Mouse (Mus musculus) E14TG2a.4 (cell line): ENCODE measurements around the gene Luzp1.

Source experiments
- H3K27me3 ChIP-seq: 2 replicates; pipeline ENCODE4 v1.6.1; 2014; ENCODE audit warnings: low read length, control low read depth; ENCODE audit not compliant: insufficient read depth
- H3K36me3 ChIP-seq: 2 replicates; pipeline ENCODE4 v1.6.1; 2014; ENCODE audit warnings: low read length, control low read depth; ENCODE audit not compliant: insufficient read depth
- H3K4me1 ChIP-seq: replicated peaks from 2 replicates; pipeline ENCODE4 v1.6.1; 2014; ENCODE audit warnings: low read depth, low read length, control low read depth
- H3K4me3 ChIP-seq: replicated peaks from 2 replicates; pipeline ENCODE4 v1.5.1; 2014; ENCODE audit warnings: mild to moderate bottlenecking, low read length
- H3K9me3 ChIP-seq: 2 replicates; pipeline ENCODE4 v1.6.1; 2014; ENCODE audit warnings: low read length, control low read depth
- CTCF ChIP-seq: conservative IDR thresholded peaks from 2 replicates; pipeline ENCODE4 v1.5.1; 2014; ENCODE audit warnings: low read length
- NANOG ChIP-seq: IDR thresholded peaks from 2 replicates; pipeline ENCODE4 v1.6.1; 2014; ENCODE audit warnings: borderline replicate concordance, low read length, mixed read lengths
- POU5F1 ChIP-seq: IDR thresholded peaks from 2 replicates; pipeline ENCODE4 v1.6.1; 2014; ENCODE audit warnings: low read length, borderline replicate concordance

Luzp1 gene

GRCm38 (mm10) chr4:136441354-136442043 lies 28.1 kb upstream of the Luzp1 start:
- TF ChIP-seq CTCF = no peak
- TF ChIP-seq NANOG = no peak
- no peak for TF ChIP-seq POU5F1
- Histone ChIP-seq H3K36me3 (no peaks in the 10 kb centered on the region), H3K4me1 (peaks cover 49% of the 10 kb centered on the region), H3K4me3 (no peak overlapping the region), H3K27me3 (no peaks in the 10 kb centered on the region), H3K9me3 (no peaks in the 10 kb centered on the region)

GRCm38 (mm10) chr4:136444561-136444960 lies 25.0 kb upstream of the Luzp1 start:
- no peaks in the 10 kb centered on the region for H3K36me3 ChIP-seq
- H3K4me3 ChIP-seq = no peak overlapping the region
- peaks cover 33% of the 10 kb centered on the region for H3K4me1 ChIP-seq
- no peaks in the 10 kb centered on the region for H3K9me3 ChIP-seq
- TF ChIP-seq NANOG (no peak), POU5F1 (no peak), CTCF (no peak)
- H3K27me3 ChIP-seq = no peaks in the 10 kb centered on the region

- peaks cover 42% of the 10 kb centered on the region for H3K4me1 ChIP-seq
- TF ChIP-seq POU5F1 = no peak
- TF ChIP-seq NANOG = no peak
- TF ChIP-seq CTCF = no peak
- no peaks in the 10 kb centered on the region for H3K9me3 ChIP-seq
- H3K36me3 ChIP-seq = no peaks in the 10 kb centered on the region
- H3K27me3 ChIP-seq = no peaks in the 10 kb centered on the region
- H3K4me3 ChIP-seq = no peak overlapping the region
Measured at GRCm38 (mm10) chr4:136449795-136450194, 19.8 kb upstream of the Luzp1 start.

- no peaks in the 10 kb centered on the region for H3K9me3 ChIP-seq
- no peaks in the 10 kb centered on the region for H3K36me3 ChIP-seq
- no peak for TF ChIP-seq POU5F1
- no peak for TF ChIP-seq NANOG
- no peak for TF ChIP-seq CTCF
- no peaks in the 10 kb centered on the region for H3K27me3 ChIP-seq
- no peak overlapping the region for H3K4me3 ChIP-seq
- peaks cover 43% of the 10 kb centered on the region for H3K4me1 ChIP-seq
Measured at GRCm38 (mm10) chr4:136450271-136450670, 19.3 kb upstream of the Luzp1 start.

- H3K36me3 ChIP-seq = no peaks in the 10 kb centered on the region
- H3K27me3 ChIP-seq = no peaks in the 10 kb centered on the region
- H3K9me3 ChIP-seq = no peaks in the 10 kb centered on the region
- no peak overlapping the region for H3K4me3 ChIP-seq
- no peak for TF ChIP-seq NANOG
- no peak for TF ChIP-seq CTCF
- no peak for TF ChIP-seq POU5F1
- H3K4me1 ChIP-seq = peaks cover 50% of the 10 kb centered on the region
Measured at GRCm38 (mm10) chr4:136451564-136451963, 18.0 kb upstream of the Luzp1 start.

GRCm38 (mm10) chr4:136452286-136452685 lies 17.3 kb upstream of the Luzp1 start:
- no peaks in the 10 kb centered on the region for H3K27me3 ChIP-seq
- TF ChIP-seq CTCF (no peak), POU5F1 (no peak), NANOG (no peak)
- H3K36me3 ChIP-seq = no peaks in the 10 kb centered on the region
- H3K4me3 ChIP-seq = no peak overlapping the region
- no peaks in the 10 kb centered on the region for H3K9me3 ChIP-seq
- peaks cover 57% of the 10 kb centered on the region for H3K4me1 ChIP-seq

GRCm38 (mm10) chr4:136452792-136453191 lies 16.8 kb upstream of the Luzp1 start:
- no peaks in the 10 kb centered on the region for H3K36me3 ChIP-seq
- H3K27me3 ChIP-seq = no peaks in the 10 kb centered on the region
- TF ChIP-seq CTCF (no peak), POU5F1 (no peak), NANOG (no peak)
- H3K4me3 ChIP-seq = no peak overlapping the region
- H3K4me1 ChIP-seq = peaks cover 60% of the 10 kb centered on the region
- no peaks in the 10 kb centered on the region for H3K9me3 ChIP-seq

GRCm38 (mm10) chr4:136454850-136455260 lies 14.7 kb upstream of the Luzp1 start:
- H3K36me3 ChIP-seq = no peaks in the 10 kb centered on the region
- H3K9me3 ChIP-seq = no peaks in the 10 kb centered on the region
- peaks cover 78% of the 10 kb centered on the region for H3K4me1 ChIP-seq
- TF ChIP-seq POU5F1 (no peak), CTCF (peak; percentile 95)
- no peaks in the 10 kb centered on the region for H3K27me3 ChIP-seq
- H3K4me3 ChIP-seq = peak overlapping the region; percentile 43

- Histone ChIP-seq H3K36me3 (no peaks in the 10 kb centered on the region), H3K4me1 (peaks cover 75% of the 10 kb centered on the region), H3K27me3 (no peaks in the 10 kb centered on the region), H3K4me3 (no peak overlapping the region; the same call in 1 of the 2 replicates), H3K9me3 (no peaks in the 10 kb centered on the region)
- TF ChIP-seq POU5F1 (no peak), CTCF (no peak), NANOG (no peak)
Measured at GRCm38 (mm10) chr4:136456516-136457218, 12.9 kb upstream of the Luzp1 start.
